Mouse (Mus musculus): ENCODE data around the gene Sfrp4.

Sfrp4 gene

DNA sequence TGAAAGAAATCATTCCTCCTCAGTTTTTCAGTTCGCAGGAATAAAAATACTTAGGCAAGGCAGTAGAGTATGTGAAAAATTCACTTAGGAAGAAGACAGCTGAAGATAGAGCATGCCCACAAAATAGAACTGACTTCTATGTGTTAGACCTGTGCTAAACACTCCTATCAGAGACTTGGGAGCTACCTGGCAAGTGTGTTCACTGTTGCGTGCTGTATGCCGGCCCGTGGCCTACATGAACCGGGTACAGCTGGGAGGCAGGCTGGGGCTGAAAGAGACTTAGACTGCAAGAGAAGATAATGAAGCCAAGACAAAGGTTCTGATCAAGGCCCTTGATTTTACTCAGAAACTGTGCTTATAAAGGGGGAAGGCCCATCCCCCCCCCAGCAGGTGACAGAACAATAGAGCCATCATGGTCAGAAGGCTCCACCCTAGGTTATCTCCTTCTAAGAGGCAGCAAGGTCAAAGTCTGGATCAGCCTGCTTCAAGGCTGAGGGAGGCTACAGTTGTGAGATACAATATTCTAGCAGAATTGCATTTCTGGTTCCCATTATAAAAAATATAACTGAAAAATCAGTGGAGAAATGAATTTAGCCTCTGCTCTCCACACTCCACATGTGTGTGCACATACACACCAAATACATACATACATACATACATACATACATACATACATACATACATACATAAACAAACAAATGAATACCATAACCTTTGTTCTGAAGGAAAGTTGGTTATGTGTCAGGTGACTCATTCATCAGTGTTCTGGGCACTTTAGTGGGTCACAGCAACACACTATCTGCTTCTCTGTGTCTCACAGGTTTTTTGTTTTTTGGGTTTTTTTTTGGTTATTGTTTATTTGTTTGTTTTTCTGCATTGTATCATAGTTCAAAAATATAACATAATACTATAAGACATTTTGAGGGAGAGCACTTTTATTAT, 8.1 kb downstream of the Sfrp4 start:
- no peak for DNase-seq (ENCODE audit: low spot score)

DNA sequence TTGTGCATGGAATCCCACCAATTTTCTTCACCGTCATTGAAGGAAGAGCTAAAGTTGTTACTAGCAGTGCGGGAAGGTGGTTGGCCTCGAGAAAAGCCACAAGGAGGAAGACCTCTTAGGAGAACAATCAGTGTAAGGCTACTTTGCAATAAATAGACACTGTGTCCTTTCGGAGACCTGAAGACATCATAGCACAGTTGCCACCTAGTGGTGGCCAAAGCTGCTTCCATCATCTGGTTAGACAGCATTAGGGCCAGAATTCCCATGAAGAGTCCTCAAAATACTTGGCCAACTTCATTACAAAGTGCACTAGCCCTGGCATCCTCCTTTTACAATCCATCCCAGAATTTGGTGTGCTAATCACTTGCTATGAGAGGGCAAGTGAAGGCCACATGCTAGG, 13.2 kb downstream of the Sfrp4 start:
- no peak for DNase-seq (ENCODE audit: low spot score)

DNA sequence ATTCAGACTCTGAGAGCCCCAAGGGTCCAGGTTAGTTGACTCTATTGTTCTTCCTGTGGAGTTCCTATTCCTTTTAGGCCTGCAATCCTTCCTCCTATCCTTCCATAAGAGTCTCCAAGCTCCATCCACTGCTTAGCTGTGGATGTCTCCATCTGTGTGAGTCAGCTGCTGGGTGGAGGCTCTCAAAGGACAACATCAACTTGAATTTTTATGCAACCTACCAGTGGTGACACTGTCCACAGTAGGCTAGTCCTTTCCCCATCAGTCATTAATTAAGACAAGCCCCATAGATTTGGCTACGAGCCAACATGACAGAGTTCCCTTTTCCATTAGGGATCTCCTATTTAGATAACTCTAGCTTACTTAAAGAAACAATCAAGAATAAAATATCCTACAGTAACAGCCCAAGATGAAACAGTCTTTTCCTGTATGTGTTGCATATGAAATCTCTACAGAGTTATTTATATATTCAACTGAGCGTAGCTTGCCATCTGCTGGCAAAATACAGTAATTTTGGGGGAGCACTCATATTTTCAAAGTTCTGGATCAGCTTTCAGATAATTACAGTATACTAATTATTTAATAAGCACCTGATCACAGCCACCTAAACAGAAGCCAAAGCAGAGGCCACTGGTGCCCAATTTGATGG, 17.4 kb downstream of the Sfrp4 start:
- DNase-seq (ENCODE audit: low spot score): no peak

DNA sequence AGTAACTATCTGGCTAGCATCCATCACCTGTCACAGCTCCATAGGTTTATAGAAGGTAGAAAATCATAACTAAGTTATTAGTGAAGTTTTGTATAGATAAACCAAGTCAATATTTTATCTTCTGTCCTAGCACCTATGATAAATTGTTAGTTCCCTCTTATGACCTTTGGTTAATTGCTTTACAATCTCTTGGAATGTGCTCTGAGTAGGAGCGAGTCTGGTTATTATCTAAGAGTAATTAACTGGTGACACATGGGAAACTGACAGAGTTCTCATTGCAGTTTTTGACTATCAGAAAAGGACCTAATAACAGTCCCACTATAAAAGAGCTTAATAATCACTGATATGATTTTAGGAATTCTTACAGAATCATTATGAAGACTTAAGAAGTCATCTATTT, 20.6 kb downstream of the Sfrp4 start:
- no peak for DNase-seq (ENCODE audit: low spot score)

DNA sequence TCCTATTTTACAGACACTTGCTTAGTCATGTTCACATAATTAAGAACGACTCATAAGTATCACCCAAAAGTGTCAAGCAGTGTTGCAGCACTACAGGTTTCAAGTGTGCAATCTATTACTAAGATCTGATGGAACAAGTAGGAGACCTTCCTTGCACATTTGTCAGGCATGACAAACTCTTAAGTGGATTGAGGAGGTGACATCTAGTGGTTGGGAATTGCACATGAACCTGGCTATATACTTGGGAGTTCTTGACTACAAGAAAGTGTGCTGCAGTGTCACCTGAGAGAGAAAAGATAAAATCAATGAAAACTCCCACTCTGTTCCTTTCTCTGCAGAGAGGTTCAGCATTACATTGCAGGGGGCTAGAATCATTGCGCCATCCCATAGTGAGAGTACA, 21.3 kb downstream of the Sfrp4 start:
- no peak for DNase-seq (ENCODE audit: low spot score)

DNA sequence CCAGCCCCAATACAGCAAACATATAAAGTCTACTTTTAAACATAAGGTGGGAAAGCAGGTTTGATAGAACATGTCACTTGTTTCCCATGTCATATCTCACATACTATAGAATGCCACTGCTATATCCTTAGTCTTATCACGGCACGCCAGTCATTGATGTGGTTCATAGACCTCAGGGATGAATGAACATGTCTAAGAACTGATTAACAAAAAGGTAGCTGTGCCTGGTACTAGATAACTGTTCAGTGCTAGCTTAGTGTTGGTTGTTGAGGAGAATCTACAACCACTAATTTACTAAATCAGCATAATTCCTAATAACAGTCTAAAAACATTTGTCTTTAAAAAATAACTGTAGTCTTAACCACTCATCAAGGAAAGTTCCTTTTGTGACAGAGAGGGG, 26.9 kb downstream of the Sfrp4 start:
- no peak for DNase-seq (ENCODE audit: low spot score)

DNA sequence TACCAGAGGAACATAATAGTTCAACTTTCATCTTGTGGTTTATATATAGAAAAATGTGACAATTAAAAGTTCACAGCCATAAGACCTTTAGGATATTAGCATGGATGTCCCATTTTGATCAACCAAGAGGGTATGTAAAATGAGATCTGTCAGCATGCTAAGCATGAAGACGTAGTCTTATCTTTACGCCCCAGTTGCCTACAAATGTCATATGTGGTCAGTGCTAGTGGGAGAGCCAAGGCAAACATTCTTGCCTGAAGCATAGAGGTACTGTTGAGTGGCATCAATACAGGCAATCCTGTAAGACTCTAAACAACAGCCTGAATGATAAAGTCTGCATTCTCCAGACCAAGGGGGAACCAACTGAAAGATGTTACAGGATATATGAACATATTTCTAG, 29.5 kb downstream of the Sfrp4 start:
- no peak for DNase-seq (ENCODE audit: low spot score)

DNA sequence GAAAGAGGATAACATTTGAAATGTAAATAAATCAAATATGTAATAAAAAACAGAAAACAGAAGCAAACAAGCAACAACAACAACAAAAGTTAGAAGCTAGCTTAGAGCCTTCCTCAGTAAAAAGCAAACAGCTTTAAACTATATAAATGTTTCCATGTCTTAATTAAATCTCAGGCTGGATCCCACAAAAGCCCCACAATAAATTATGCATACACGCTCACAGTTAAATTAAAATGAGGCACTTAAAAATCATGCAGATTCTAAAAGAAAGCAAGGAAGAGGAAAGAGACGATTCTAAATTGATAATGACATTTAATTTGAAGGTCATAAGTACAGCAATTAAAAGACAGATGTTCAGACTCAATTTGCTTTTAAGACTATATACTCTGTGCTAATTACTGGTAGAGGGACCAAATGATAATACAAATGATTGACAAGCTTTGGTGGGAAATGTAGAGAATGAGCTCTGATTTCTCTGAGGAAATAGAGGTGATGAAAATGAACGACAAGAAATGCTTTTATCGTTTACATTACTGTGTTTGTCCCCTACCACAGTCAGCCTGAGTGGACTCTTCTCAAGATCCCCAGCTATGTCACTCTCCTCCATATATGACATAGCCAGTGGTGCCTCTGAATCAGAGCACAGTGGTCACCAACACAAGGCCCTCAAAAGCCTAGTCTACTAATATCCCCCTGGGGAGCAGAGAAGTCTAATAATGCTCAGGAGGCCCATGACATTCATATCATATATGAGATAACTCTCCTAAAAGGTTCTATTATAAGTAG, 45.6 kb downstream of the Sfrp4 start:
- DNase-seq (ENCODE audit: low spot score): no peak

DNA sequence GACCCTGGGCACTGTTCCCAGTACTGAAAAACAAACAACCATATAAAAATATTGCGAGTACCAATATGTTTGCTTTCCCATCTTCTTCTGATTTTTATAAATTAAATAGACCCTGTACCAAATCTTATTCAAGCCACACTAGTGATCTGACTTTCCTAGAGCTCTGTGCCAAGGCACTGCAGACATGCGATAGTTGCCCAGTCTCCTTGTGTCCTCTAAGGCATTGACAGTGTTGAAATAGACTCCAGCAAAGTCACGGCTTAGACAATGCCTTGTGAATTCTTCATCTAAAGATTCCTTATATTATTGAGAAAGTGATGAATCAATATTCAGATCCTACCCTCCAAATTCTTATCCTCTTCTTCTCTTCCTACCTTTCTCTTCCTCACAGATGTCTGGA, 51.1 kb downstream of the Sfrp4 start:
- DNase-seq (ENCODE audit: low spot score): no peak

DNA sequence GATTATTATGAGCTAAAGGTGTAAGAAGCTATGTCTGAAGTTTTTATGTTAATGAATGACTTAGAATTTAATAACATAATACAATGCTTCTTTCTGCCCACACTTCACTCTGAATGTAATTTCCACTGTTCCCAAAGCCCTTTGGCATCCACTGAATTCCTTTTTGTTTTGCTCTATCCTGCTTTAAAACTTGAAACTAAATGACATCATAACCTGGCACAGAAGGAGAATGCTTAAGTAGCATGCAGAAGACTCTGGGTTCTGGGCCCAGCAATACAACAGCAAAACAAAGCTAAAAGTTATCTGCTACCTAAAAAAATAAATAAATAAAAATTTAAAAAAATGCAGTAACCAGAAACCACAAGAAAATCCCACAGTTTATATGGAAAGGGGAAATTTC, 51.7 kb downstream of the Sfrp4 start:
- DNase-seq (ENCODE audit: low spot score): no peak
